Comparison of ENCODE assay signal across 13 mouse cellular contexts in the genomic region with DNA sequence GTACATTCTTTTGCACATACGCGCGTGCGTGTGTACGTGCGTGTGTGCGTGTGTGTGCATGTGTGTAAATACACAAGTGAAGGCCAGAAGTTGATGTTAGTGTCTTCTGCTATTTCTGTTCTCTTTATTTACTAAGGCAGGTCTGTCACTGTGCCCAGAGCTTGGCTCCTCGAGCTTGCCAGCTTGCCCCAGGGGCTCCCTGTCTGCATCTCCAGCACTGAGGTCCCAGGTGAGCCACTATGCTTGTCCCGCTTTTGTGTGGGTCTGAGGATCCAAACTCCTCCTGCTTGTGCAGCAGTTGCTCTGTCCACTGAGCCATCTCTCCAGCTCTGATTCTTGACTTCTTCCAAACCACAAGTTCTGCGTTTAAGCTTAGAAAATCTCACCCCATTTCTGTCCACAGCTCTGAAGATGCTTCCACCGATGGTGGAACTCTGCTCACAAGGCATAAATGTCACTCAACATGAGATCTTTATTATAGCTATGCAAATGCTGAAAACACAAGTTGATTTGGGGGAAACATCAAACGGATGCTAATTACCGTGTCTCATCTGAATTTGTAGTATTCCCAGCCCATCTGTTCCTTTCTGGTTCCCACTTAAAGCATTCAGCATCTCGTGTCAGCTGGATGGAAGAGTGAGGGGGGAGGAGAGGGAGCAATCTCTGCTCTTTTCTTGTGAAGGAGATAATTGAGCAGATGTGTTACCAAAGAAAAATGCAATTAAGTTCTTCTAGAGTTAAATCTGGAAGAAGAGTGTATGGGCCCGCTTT. TPM values are rescaled to one million over a fixed set of nuclear protein-coding genes. Genes with fewer than 3 reads are reported as not detected.
DNase-seq lines count a peak whose midpoint lies in the region; ATAC-seq lines count a peak whose summit lies in the region.
"Had no signal": no experiment of that assay in that cellular context is flagged by ENCODE, and none has a peak within 500 bp of the region (broad histone marks: within the 10 kb centered on the region; RNA-seq: fewer than 3 reads in every experiment).

No protein-coding gene starts in this region.

- H3K9ac ChIP-seq in neural tube, embryonic 13.5 days: no peak overlapping the region
- H3K9ac ChIP-seq in hindbrain, embryonic 14.5 days: no peak overlapping the region
- H3K9ac ChIP-seq in midbrain, embryonic 12.5 days (replicated peaks): no peak overlapping the region

- H3K27me3 ChIP-seq in neural tube, embryonic 13.5 days: no peaks in the 10 kb centered on the region
- H3K27me3 ChIP-seq in hindbrain, embryonic 14.5 days (ENCODE audit: control insufficient read depth, insufficient read depth, low read length): no peaks in the 10 kb centered on the region
- no peaks in the 10 kb centered on the region for H3K27me3 ChIP-seq in midbrain, embryonic 12.5 days

- 0 out of 2 replicates have a peak overlapping the region, but pooled peaks have one; percentile 23 for H3K27ac ChIP-seq in neural tube, embryonic 13.5 days (replicated peaks)
- no peak overlapping the region for H3K27ac ChIP-seq in hindbrain, embryonic 14.5 days
- no peak overlapping the region for H3K27ac ChIP-seq in midbrain, embryonic 12.5 days (replicated peaks)
- H3K27ac ChIP-seq: macrophage had no signal

- no peaks in the 10 kb centered on the region for H3K36me3 ChIP-seq in neural tube, embryonic 13.5 days
- no peaks in the 10 kb centered on the region for H3K36me3 ChIP-seq in hindbrain, embryonic 14.5 days (replicated peaks; ENCODE audit: control insufficient read depth, insufficient read depth)
- no peaks in the 10 kb centered on the region for H3K36me3 ChIP-seq in midbrain, embryonic 12.5 days

- DNase-seq in neural tube, embryonic 10.5 days (ENCODE audit: extremely low spot score, low spot score): no peak
- peak; percentile 59 for DNase-seq in hindbrain, embryonic 14.5 days (ENCODE audit: low spot score)
- no peak for DNase-seq in kidney, adult 11 months
- no peak for DNase-seq in gastrocnemius, adult 18-20 months (ENCODE audit: low spot score)
- no peak for DNase-seq in natural killer cell, adult 2 months (ENCODE audit: low spot score in 2 of 2)
- DNase-seq: heart, postnatal 14 days; kidney, postnatal 25 days had no signal

- WGBS in neural tube, embryonic 13.5 days: 71% methylated on average over 15 of the region's 15 CpGs
- 71% methylated on average over 15 of the region's 15 CpGs for WGBS in hindbrain, embryonic 14.5 days
- WGBS in midbrain, embryonic 12.5 days: 77% methylated on average over 15 of the region's 15 CpGs

- H3K9me3 ChIP-seq in neural tube, embryonic 13.5 days: no peaks in the 10 kb centered on the region
- no peaks in the 10 kb centered on the region for H3K9me3 ChIP-seq in hindbrain, embryonic 14.5 days (ENCODE audit: control insufficient read depth, low read length)
- no peaks in the 10 kb centered on the region for H3K9me3 ChIP-seq in midbrain, embryonic 12.5 days

- H3K4me1 ChIP-seq in neural tube, embryonic 13.5 days (replicated peaks): no peaks in the 10 kb centered on the region
- no peaks in the 10 kb centered on the region; the same call in 1 of the 2 replicates for H3K4me1 ChIP-seq in hindbrain, embryonic 14.5 days (replicated peaks; ENCODE audit: control insufficient read depth, insufficient read depth, low read length)
- H3K4me1 ChIP-seq in midbrain, embryonic 12.5 days: no peaks in the 10 kb centered on the region

- H3K4me2 ChIP-seq in neural tube, embryonic 13.5 days: no peak overlapping the region
- no peak overlapping the region for H3K4me2 ChIP-seq in hindbrain, embryonic 14.5 days (replicated peaks)
- no peak overlapping the region for H3K4me2 ChIP-seq in midbrain, embryonic 12.5 days (replicated peaks)

- H3K4me3 ChIP-seq in neural tube, embryonic 13.5 days: no peak overlapping the region
- H3K4me3 ChIP-seq in hindbrain, embryonic 14.5 days (replicated peaks; ENCODE audit: low read length): no peak overlapping the region
- no peak overlapping the region for H3K4me3 ChIP-seq in midbrain, embryonic 12.5 days

- ATAC-seq in neural tube, embryonic 13.5 days (ENCODE audit: low read depth): peak; percentile 68
- peak; percentile 74 for ATAC-seq in hindbrain, embryonic 14.5 days (ENCODE audit: low FRiP score)
- ATAC-seq in midbrain, embryonic 12.5 days (ENCODE audit: low FRiP score, low read depth): peak; percentile 76
- no peak for ATAC-seq in granulocyte monocyte progenitor cell, adult 5-6 weeks (replicated peaks; ENCODE audit: poor library complexity, severe bottlenecking)

RNA-seq across cellular contexts. Expression of a gene that starts 29.1 kb away (rescaled TPM):
- not detected in 2 replicates for polyA plus RNA-seq in neural tube, embryonic 13.5 days (2015; fragmentation: Nextera tagmentation; extraction: Ambion mirVana)
- polyA plus RNA-seq in hindbrain, embryonic 14.5 days (2014; fragmentation: Nextera tagmentation; extraction: Ambion mirVana): not detected in 2 replicates
- not detected in 2 replicates for polyA plus RNA-seq in midbrain, embryonic 12.5 days (2016; fragmentation: Nextera tagmentation; extraction: Ambion mirVana)
- under 1 TPM; 0.62 to 0.71 TPM for total RNA-seq in gastrocnemius, adult 18-20 months (2021)
- not detected in 2 replicates for total RNA-seq in granulocyte monocyte progenitor cell, adult 5-6 weeks (2014; fragmentation: Nextera tagmentation)
- not detected in 2 replicates for total RNA-seq in granulocyte monocyte progenitor cell, adult 5-6 weeks (2017)
- total RNA-seq: common myeloid progenitor, adult 5-6 weeks; heart, postnatal 14 days; liver, adult 2 months had no signal
- polyA plus RNA-seq: liver, adult 2 months; macrophage had no signal
